Mouse (Mus musculus) left cerebral cortex, adult 18-20 months (tissue): ENCODE data around the gene 4930519G04Rik. TPM values are rescaled to one million over a fixed set of nuclear protein-coding genes. Genes with fewer than 3 reads are reported as not detected.
"Not testable (repeated sequence)": the region's sequence is repeated elsewhere in the genome, so short reads cannot be mapped to it uniquely, and the experiment has no call there.

Experiments
- DNase-seq, 2 experiments: peaks; one replicate each; pipeline ENCODE4 v3.0.0; 2021 to 2022; ENCODE audit warnings: low spot score in 2 of 2, mixed read lengths in 1 of 2
- total RNA-seq, 2 experiments: library from RNA; stranded (reverse); gene quantifications; 2 replicates each; pipeline ENCODE4 v1.2.3; 2021

The 4930519G04Rik gene
- total RNA-seq, 2 experiments from 2014 or later: not detected

DNA sequence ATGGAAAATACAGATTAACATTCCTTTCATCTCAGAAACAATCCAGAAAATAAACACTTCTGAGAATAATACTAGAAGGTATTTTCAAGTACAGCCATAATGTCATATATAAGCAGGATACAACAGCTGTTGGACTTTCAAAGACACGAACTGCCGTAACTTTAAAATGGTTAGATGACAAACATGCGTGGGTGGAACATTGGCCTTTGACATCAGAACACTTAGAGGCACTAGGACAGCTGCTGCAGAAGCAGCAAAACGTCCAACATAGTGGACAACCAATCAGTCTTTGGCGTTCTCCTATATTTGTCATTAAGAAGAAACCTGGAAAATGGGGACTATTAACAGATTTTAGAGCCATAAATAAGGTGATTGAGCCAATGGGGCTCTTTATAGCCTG is 13.0 kb upstream of the 4930519G04Rik start:
- not testable (repeated sequence) for DNase-seq

- not testable (repeated sequence) for DNase-seq
Measured at GRCm38 (mm10) chr5:114842155-114842554, 11.3 kb upstream of the 4930519G04Rik start.

- DNase-seq: no peak
Measured at GRCm38 (mm10) chr5:114842674-114843073, 10.8 kb upstream of the 4930519G04Rik start.

DNA sequence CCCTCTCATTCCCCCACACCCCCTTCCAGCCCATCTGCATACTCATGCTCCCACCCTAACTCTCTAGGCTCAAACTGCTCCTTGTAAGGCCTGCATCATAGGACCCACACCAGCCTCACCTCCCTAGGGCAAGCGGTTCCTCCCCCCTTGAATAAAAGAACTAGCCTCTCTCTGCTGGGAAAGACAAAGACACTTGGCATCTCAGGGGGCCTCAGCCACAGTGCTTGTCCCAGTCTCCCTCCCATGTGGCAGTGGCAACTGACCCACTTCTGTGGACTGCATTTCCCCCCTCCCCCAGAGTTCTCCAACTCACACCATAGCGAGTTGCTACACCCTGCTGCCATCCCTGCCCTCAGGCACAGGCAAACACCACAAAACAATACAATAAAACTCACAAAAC is 9.1 kb upstream of the 4930519G04Rik start:
- not testable (repeated sequence) for DNase-seq

DNA sequence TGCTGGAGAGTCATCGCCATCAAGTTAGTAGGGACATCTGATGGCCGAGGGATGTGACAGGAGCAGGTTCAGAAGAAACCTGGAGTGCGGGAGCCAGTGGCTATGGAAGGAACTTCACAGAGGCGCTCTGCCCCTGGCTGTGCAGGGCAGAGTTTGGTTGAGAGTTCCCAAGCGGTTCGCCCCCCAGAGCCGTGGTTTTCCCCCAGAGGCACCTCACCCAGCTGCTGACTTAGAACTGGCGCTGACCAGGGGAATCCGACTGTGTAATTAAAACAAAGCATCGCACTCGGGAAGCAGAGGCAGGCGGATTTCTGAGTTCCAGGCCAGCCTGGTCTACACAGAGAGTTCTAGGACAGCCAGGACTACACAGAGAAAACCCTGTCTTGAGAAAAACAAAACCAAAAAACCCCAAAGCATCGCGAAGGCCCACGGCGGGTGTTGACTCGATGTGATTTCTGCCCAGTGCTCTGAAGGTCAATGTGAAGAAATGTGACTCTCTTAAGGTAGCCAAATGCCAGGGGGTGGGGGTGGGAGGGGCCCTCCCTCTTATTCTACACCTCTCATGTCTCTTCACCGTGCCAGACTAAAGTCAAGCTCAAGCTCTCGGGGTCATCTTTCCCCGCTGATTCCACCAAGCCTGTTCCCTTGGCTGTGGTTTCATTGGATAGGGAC is 1.8 kb upstream of the 4930519G04Rik start:
- DNase-seq: no peak

DNA sequence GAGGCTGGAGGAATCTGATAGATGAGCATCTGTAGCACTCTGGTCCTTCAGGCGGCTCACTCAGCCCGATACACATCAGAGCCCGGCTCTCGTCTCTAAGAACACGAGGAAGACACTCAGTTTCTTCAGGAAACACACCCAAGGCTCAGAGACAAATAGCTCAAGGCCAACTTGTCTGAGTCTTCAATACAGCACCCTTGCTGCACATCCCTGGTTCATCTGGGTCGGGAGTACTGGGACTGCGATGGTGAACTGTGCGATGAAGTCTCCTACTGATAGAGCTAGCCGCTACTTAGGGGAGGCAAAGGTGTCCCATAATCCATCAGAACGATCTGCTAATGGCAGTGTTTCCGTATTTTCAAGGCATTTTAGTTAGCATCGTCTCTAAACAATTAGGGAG is 5.1 kb downstream of the 4930519G04Rik start, which contains the start of gene Gm9936:
TSS of gene Gm9936 (minus strand) at position 101 of the 400 bp plus-strand sequence.
- DNase-seq: no peak

DNA sequence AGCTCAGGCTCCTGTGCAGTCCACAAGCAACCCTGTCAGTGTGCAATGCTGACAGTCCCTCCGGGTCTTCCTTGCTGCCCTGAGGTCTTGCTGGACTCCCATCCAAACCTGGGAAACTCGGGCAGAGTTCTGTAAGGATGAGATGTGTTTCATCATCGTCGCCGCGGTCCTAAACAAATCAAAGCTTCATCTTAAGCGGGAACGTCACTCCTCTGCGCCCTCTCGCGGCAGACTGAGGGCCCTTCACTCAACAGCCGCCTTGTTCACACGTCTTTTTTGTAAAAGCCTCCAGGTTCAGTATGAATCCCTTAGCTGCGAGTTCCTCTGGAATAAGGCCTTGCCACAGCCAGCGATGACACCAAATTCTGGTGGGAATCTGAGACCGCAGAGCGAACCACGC is 5.8 kb downstream of the 4930519G04Rik start:
- DNase-seq: peak; percentile 73 to 80

GRCm38 (mm10) chr5:114861730-114862129 is 8.3 kb downstream of the 4930519G04Rik start:
- DNase-seq: no peak

GRCm38 (mm10) chr5:114864813-114865212 is 11.3 kb downstream of the 4930519G04Rik start:
- DNase-seq: no peak

DNA sequence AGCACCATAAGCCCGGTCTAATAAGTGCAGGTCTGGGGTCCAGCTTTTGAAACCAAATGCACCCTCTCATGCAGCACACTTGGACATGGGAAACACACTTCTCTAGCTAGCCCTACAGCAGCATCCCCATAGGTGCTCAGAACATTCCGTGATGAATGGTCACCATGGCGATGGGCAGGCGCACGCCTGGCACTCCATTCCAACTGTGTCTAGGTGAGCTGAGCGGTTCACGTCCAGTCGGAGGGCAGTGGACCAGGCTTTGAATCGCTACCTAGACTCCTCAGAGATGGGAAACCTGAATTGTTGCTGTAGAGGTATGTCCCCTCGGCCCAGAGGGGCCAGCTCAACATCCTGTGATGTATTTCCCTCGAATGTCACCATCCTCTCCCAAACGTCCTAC is 11.8 kb downstream of the 4930519G04Rik start:
- DNase-seq: no peak

- no peak for DNase-seq
Measured at GRCm38 (mm10) chr5:114875858-114876257, 22.4 kb downstream of the 4930519G04Rik start.

- no peak for DNase-seq
Measured at GRCm38 (mm10) chr5:114876331-114876730, 22.9 kb downstream of the 4930519G04Rik start.

DNA sequence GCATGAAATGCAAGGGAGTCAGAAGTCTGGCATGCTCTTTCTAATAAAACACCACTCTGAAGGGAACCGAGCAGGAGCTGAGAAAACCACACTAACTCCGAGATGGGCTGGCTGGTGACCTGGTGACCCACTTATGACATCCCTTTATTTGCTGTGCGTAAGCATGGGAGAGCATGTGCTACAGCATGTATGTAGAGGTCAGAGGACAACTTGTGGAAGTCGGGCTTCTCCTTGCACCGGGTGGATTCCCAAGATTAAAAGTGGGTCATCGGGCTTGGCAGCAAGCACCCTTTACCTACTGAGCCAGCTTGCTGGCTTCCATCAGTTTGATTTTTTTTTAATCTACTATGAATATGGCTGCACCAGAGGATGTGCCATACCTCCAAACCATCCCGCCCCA is 24.0 kb downstream of the 4930519G04Rik start:
- no peak for DNase-seq

DNA sequence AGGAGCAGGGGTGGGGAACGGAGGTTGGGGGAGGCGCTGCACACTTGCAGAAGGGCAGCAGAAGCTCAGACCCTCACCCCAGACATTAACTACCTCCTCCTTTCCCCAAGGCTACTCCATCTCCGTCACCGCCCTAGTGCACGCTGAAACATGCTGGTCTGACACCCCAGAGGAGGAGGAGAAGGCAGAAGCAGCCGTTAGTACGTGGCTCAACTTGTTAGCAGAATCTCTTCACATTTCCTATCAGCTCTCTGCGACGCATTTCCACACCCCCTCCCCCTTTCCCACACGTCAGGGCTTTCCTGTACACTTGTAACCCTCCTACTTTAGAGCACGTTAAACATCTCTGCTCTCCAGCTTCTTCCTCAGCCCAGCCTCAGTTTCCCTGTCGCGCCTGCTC is 25.9 kb downstream of the 4930519G04Rik start:
- DNase-seq: no peak

- DNase-seq: not testable (repeated sequence)
Measured at GRCm38 (mm10) chr5:114882319-114882718, 28.9 kb downstream of the 4930519G04Rik start.

DNA sequence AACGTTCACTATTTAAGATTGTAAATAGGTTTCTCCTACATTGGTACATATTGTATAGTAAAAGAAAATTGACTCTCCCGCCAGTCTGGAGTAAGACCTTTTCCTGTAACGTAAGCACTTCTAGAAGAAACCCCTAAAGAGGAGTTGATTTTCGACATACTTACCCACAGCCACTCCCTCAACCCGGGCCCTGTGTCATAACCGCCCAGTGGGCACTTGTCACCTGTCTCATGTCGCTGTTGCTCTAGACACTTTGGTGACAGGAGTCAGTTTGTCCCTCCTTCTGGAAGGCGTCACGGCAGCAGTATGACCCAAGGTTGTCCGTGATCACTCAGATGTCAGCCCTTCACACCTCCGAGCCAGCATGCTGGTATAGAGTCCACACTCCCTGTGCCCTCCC is 29.6 kb downstream of the 4930519G04Rik start:
- DNase-seq: no peak

DNA sequence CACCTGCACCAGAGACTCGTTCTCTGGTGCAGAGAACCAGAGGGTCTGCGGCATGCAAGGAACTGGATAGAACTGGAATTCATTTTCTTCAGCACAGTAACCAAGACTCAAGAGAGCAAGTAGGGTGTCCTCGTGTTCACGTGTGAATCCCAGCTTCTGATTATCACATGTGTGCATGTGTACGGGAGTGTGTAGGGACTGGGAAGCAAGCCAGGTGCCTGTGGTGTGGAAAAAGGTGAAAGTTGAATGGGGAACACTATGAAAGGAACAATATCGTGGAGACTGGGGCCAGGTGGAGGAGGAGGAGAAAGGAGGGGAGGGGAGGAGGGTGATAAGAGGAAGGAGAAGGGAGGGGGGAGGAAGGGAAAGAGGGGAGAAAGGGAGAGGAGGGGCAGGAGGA is 33.3 kb downstream of the 4930519G04Rik start:
- DNase-seq: no peak

DNA sequence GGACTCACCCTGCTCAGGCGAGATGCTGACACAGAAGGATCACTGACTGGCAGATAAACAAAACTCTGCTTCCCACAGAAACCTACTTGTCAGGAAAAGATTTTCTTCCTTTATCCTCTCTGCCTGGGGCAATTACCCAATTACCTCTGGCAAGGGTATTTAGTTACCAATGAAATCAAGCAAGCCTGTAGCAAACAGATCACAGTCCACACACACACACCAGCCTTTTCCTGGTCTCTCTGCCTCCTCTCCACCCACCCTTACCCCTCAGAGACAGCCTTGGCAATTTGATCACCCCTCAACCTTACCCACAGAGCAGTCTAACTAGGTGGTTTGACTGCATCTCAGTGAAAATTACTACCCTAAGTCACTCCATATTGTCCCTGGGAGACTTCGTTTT is 35.5 kb downstream of the 4930519G04Rik start:
- DNase-seq: no peak

GRCm38 (mm10) chr5:114895542-114895941 is 42.1 kb downstream of the 4930519G04Rik start:
- no peak for DNase-seq

DNA sequence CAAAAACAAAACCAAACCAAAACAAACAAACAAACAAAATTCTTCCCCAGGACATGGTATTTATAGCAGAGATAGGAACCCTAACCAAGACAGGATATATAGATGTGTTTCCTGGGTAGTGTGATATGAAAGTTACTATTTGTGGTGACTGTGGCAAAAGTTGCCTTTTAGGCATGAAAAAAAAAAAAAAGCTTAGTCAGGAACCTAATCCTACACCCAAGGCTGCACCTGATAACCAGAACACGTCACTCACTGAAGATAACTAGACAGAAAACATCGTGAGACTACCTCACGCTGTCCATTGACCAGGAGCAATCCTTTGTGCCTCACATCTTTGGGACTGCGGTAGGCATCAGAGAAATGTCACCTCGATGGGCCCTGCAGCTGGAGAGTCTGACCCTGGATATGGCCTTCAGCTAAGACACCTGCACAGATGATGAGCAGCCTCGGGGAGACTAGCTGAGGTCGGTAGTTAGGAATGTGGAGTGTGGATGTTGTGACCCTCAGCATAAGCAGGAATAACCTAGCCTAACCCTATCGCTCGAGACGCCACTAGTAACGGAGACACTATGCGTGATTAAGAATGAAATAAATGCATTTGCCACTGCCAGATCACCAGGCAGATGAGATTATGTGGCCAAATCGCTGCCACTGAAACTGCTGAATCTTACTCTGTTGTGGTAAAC is 43.4 kb downstream of the 4930519G04Rik start, which contains the start of gene Oasl2:
TSS of gene Oasl2 (plus strand) at position 249 of the 686 bp plus-strand sequence.
- no peak for DNase-seq

DNA sequence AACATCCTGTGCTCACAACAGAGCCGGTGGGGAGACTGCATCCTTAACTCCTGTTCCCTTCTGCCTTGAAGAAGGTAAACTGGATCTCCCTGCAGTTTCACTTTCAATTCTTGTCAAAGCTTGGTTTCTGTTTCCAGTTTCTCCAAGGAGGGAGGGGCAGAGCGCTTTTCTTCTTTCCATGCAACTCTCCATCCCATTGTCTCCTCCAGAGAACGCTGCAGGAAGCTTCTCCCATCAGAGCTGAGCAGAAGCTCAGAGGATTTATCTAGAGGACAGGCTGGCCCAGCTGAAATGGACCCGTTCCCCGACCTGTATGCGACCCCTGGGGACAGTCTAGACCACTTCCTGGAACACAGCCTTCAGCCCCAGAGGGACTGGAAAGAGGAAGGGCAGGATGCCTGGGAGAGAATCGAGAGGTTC is 43.9 kb downstream of the 4930519G04Rik start:
- no peak for DNase-seq

GRCm38 (mm10) chr5:114898857-114899256 is 45.4 kb downstream of the 4930519G04Rik start:
- DNase-seq: no peak

GRCm38 (mm10) chr5:114902413-114902812 is 48.9 kb downstream of the 4930519G04Rik start:
- DNase-seq: no peak
